Mouse (Mus musculus): Measurements from ENCODE around the gene Fam222a. TPM values are rescaled to one million over a fixed set of nuclear protein-coding genes. Genes with fewer than 3 reads are reported as not detected.

Gene Fam222a
- polyA plus RNA-seq, 1 experiment from 2014 or later, result 7.1 TPM

DNA sequence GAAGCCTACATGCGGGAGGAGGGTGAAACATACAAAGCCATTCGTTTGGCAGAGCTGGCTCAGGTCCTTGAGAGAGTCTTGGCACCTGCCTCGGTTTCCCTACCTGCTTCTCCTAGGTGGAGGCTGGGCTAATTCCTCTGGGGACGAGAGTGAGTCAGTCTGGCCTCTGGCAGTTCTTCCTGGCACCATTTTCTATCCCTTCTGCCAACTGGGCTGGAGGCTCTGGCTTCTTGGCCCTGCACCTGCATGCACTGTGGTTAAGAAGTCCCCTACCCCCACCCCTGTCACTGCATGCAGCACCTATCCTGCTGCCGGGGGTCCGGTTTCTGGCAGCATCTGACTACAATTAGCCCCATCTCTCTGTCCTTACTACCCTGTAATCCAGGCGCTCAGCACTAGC, 7.7 kb downstream of the Fam222a start:
- peaks cover 87% of the 10 kb centered on the region for H3K4me1 ChIP-seq
- no peaks in the 10 kb centered on the region for H3K36me3 ChIP-seq (replicated peaks)
- no peak for ATAC-seq (replicated peaks)
- H3K27me3 ChIP-seq (replicated peaks), result no peaks in the 10 kb centered on the region
- H3K4me3 ChIP-seq, result no peak overlapping the region
- 0 out of 2 replicates have a peak overlapping the region, but pooled peaks have one; percentile 30 for H3K27ac ChIP-seq
- no peaks in the 10 kb centered on the region for H3K9me3 ChIP-seq
- no peak overlapping the region for H3K9ac ChIP-seq
- WGBS, result 76% methylated on average over 7 of the region's 7 CpGs
- peak overlapping the region; percentile 35 for H3K4me2 ChIP-seq

DNA sequence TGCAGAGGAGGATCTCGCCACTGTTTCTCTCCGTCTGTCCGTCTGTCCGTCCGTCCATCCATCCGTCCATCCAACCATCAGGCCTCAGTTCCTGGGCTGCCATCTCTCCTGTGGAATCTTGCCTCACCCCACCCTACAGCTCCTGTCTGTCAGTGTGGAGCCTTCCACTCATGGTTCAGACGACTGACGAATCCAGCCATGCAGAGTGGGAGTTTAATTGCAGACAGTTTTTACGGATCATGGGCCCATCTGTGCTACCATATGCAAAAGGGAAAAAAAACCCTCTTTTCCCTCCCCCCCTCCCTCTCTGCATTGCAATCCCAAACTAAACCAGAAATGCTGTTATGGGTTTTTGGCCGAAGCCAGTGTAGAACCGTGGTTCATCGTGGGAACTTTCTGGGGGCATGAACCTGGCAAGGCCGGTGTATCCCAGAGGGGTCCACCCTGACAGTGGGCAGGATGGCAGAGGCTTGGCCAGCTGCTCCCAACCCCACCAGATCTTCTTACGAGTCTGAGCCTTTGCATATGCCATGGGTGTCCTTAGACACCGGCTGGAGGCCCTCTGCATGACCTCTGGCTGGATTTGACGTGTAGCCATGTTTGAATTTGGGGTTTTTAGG, 8.3 kb downstream of the Fam222a start:
- H3K4me3 ChIP-seq, result no peak overlapping the region
- H3K4me1 ChIP-seq, result peaks cover 84% of the 10 kb centered on the region
- ATAC-seq (replicated peaks), result no peak
- H3K4me2 ChIP-seq, result no peak overlapping the region
- H3K9me3 ChIP-seq, result no peaks in the 10 kb centered on the region
- H3K27ac ChIP-seq, result no peak overlapping the region
- no peaks in the 10 kb centered on the region for H3K36me3 ChIP-seq (replicated peaks)
- WGBS, result 80% methylated on average over 16 of the region's 16 CpGs
- no peaks in the 10 kb centered on the region for H3K27me3 ChIP-seq (replicated peaks)
- no peak overlapping the region for H3K9ac ChIP-seq

DNA sequence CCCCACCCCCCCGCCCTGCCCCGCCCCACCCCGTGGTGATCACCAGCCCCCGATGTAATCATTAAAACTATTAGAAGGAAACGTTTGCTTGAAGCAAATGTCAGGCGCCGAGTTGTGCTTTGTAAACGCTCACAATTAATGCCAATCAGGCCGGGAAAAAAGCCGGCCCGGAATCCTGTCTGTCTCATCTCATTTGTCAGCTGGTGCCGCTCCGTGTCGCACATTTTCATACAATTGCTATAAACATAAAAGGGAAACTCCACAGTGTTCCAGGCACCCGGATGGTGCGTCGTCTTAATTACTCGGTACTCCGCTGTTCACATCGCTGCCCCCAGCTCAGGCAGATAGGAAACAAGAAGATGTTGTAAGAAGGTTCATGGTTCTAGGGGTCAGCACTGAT, 10.5 kb downstream of the Fam222a start:
- H3K9ac ChIP-seq, result no peak overlapping the region
- H3K4me3 ChIP-seq, result no peak overlapping the region
- no peak overlapping the region for H3K4me2 ChIP-seq
- H3K9me3 ChIP-seq, result no peaks in the 10 kb centered on the region
- H3K4me1 ChIP-seq, result peaks cover 73% of the 10 kb centered on the region
- WGBS, result 31% methylated on average over 20 of the region's 20 CpGs
- ATAC-seq (replicated peaks), result no peak
- no peaks in the 10 kb centered on the region for H3K36me3 ChIP-seq (replicated peaks)
- H3K27ac ChIP-seq, result no peak overlapping the region
- H3K27me3 ChIP-seq (replicated peaks), result no peaks in the 10 kb centered on the region

DNA sequence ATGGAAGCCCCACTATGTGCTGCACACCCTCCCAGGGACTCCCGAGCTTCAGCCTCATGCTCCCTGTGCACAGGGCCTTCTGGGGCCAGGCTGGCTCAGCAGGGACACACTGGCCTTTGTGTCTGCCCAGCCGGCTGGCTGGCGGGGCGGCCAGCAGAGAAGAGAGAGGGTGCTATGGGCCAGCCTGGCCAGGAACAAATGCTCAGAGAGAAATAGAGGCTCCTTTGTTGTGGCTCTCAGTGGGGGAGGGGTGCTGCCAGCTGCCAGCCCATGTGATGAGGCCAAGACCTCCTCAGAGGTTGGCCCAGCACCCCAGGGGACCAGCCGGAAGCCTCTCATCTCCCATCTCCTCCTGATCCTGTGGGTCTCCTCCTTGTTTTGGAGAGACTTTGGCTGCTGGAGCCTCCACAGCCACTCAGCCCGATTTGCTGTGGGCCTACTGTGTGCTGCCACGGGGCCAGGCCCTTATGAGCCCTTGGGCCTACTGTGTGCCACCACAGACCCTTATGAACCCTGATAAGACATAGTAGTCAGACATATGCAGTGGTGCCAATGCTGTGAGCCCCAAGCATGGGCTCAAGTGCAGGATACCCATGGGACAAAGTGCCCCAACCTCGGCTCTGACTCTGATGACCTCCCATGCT, 12.0 kb downstream of the Fam222a start:
- 50% methylated on average over 8 of the region's 8 CpGs for WGBS
- H3K4me1 ChIP-seq, result peaks cover 73% of the 10 kb centered on the region
- H3K27ac ChIP-seq, result no peak overlapping the region
- no peak overlapping the region for H3K9ac ChIP-seq
- no peak overlapping the region for H3K4me3 ChIP-seq
- no peak overlapping the region for H3K4me2 ChIP-seq
- H3K36me3 ChIP-seq (replicated peaks), result no peaks in the 10 kb centered on the region
- 0 out of 2 replicates have a peak, but pooled peaks cover 2% of the 10 kb centered on the region for H3K27me3 ChIP-seq (replicated peaks)
- ATAC-seq (replicated peaks), result no peak
- H3K9me3 ChIP-seq, result no peaks in the 10 kb centered on the region

DNA sequence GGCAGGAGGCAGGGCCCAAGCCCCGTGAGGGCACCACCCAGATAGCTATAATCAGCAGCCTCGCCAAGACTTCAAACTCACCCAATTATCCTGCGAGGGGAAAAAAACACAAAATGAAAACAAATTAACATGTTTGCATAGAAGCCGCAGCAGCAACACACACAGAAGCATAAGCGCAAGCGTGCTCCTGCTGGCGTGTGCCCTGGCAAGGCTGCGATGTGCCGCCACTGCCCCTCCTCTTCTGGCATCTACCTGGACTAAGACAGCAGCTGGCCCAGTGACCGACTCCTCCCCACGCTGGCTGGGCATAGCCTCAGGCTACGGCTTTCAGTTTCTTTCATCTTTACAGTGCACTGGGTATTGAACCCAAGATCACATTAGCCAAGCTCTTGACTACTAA, 13.7 kb downstream of the Fam222a start:
- ATAC-seq (replicated peaks), result no peak

DNA sequence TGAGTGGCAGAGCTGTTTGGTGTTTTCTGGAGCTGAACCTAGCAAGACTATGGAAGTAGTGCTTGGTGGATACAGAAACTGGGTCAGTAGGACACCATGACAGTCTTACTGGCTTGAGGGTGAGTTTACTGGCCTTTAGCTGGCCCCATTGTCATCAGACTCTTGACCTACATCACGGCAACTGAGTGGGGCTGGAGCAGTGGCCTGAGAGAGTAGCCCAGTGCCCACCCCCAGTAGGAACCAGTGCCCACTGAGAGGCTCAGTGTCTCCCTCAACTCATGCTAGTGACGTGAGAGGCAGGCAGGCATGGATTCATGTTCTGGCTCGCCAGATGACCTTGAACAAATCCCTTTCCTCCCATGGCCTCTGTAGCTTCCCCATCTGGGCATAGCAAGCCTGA, 15.2 kb downstream of the Fam222a start:
- no peak overlapping the region for H3K4me3 ChIP-seq
- no peaks in the 10 kb centered on the region for H3K36me3 ChIP-seq (replicated peaks)
- 68% methylated on average over 3 of the region's 3 CpGs for WGBS
- H3K27me3 ChIP-seq (replicated peaks), result 0 out of 2 replicates have a peak, but pooled peaks cover 3% of the 10 kb centered on the region
- H3K4me1 ChIP-seq, result peaks cover 64% of the 10 kb centered on the region
- no peak overlapping the region for H3K4me2 ChIP-seq
- no peak overlapping the region for H3K9ac ChIP-seq
- H3K9me3 ChIP-seq, result no peaks in the 10 kb centered on the region
- ATAC-seq (replicated peaks), result no peak
- no peak overlapping the region for H3K27ac ChIP-seq

More for the DNA sequence above, 13.7 kb downstream of the Fam222a start:
- H3K9me3 ChIP-seq, result no peaks in the 10 kb centered on the region
- 60% methylated on average over 12 of the region's 12 CpGs for WGBS
- 0 out of 2 replicates have a peak overlapping the region, but pooled peaks have one; percentile 7 for H3K27ac ChIP-seq
- H3K4me1 ChIP-seq, result peaks cover 73% of the 10 kb centered on the region
- H3K9ac ChIP-seq, result no peak overlapping the region
- 0 out of 2 replicates have a peak, but pooled peaks cover 3% of the 10 kb centered on the region for H3K27me3 ChIP-seq (replicated peaks)
- H3K4me3 ChIP-seq, result no peak overlapping the region
- H3K4me2 ChIP-seq, result no peak overlapping the region
- H3K36me3 ChIP-seq (replicated peaks), result no peaks in the 10 kb centered on the region

DNA sequence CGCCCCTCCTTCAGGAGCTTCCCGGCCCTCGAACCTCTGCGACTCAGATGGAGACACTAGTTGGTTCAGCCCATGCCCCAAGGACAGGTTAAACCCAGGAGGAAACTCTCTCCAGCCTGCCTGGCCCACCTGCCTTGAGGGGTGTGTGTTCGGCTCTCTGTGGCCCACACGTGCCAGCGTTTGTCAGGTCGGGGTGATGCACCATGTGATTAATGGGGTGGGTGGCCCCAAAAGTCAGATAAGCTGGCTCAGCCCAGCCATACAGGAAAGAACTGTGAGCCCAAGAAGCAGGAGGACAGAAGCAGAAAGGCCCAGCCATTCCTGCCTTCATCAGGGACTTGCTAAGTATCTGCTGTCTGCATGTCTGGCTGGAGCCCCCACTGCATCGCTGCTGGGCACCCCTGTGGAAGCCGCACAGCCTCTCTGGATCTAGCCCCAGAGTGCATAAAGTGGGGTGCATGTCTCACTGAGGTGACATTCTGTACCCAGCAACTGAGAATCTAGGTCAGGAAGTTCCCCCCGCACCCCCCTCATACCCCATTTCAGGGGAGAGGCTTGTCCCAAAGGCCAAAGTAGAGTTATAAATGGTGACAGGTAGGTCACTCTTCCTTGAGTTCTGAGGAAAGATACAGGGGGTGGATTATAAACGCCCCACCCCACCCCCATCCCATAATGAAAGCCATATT, 15.8 kb downstream of the Fam222a start:
- no peaks in the 10 kb centered on the region for H3K36me3 ChIP-seq (replicated peaks)
- H3K4me1 ChIP-seq, result peaks cover 65% of the 10 kb centered on the region
- no peak overlapping the region for H3K27ac ChIP-seq
- ATAC-seq (replicated peaks), result no peak
- 82% methylated on average over 12 of the region's 12 CpGs for WGBS
- no peaks in the 10 kb centered on the region for H3K9me3 ChIP-seq
- no peak overlapping the region for H3K4me2 ChIP-seq
- no peak overlapping the region for H3K9ac ChIP-seq
- H3K4me3 ChIP-seq, result no peak overlapping the region
- 0 out of 2 replicates have a peak, but pooled peaks cover 3% of the 10 kb centered on the region for H3K27me3 ChIP-seq (replicated peaks)

DNA sequence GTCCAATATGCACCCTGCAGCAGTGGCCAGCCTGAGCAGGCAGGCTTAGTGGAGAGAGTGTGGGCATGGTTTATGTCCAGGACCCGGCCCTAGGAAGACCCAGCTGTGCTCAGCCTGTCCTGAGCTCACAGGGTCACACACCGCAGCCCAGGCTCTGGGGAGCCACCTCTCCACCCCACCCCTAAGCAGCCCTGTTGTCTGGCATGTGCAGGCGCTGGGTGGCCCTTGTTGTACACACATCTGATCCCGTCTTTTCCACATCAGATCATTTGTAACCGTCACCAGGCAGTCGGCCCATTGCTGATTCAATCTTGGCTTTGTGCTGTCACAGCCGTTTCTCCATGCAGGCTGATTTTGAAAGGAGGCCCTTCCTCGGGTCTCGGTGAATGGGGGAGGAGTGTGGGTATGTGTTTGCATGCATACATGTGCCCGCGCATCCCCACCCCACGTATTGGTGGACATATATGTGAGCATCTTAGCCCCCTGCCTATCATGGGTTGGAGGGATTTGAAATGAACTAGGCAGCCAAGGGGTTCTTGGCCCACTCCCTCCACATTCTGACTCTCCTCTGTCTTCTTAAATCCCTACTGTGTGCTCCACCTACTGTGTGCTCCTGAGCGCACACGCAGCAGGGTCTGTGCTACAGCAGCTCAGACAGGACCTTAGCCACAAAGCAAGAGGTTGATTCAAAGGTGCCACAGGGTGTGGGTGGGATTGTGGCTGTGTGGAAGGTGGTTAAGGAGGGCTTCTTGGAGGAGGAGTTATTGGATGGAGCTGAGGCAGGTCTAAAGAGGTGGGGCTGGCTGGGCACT, 16.7 kb downstream of the Fam222a start:
- Histone ChIP-seq H3K4me1 (peaks cover 68% of the 10 kb centered on the region), H3K9me3 (no peaks in the 10 kb centered on the region), H3K4me2 (no peak overlapping the region), H3K9ac (no peak overlapping the region), H3K27me3 (replicated peaks) (0 out of 2 replicates have a peak, but pooled peaks cover 3% of the 10 kb centered on the region), H3K4me3 (no peak overlapping the region), H3K27ac (no peak overlapping the region), H3K36me3 (replicated peaks) (no peaks in the 10 kb centered on the region)
- ATAC-seq (replicated peaks), result 0 out of 2 replicates have a peak, but pooled peaks have one; percentile 10
- WGBS, result 21% methylated on average over 14 of the region's 14 CpGs

DNA sequence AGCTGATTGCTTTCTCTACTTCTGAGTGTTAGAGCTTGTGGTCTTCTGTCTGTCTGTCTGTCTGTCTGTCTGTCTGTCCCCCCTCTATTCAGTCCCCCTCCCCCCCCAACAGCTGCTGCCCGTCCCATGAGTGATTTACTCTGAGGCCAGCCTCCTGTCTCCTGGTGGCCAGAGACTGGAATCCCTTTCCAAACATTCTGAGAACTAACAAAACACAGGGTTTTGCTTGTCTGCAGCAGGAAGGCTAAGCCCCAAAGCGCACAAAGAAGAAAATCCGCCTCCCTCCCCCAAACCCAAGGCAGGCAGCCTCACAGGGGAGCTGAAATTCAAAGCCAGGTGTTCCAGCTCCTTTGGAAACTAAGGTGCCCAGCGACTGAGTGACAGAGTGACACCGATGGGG, 17.9 kb downstream of the Fam222a start:
- 8% methylated on average over 5 of the region's 5 CpGs for WGBS
- no peak overlapping the region for H3K4me3 ChIP-seq
- H3K9ac ChIP-seq, result no peak overlapping the region
- H3K4me2 ChIP-seq, result no peak overlapping the region
- no peak for ATAC-seq (replicated peaks)
- H3K9me3 ChIP-seq, result no peaks in the 10 kb centered on the region
- H3K27me3 ChIP-seq (replicated peaks), result 0 out of 2 replicates have a peak, but pooled peaks cover 3% of the 10 kb centered on the region
- no peaks in the 10 kb centered on the region for H3K36me3 ChIP-seq (replicated peaks)
- peaks cover 75% of the 10 kb centered on the region for H3K4me1 ChIP-seq
- no peak overlapping the region; the same call in 1 of the 2 replicates for H3K27ac ChIP-seq

DNA sequence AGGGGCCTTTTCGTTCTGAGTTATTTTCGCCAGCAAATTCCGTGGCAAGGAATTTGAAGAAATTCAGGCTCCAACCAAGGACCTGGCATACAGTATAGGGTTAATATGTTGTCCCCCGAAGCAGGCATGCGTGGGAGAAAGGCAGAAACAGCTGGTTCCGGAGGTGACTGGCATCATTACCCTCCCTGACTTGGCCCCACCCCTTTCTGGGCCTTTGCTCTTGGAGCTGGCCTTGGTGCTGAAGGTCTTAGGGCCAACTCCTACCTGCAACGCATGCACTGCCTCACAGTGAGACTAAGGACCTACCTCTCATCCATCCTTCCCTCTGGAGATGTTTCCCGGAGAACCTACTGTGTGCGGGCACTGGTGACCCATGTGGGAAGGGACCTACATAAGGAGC, 20.1 kb downstream of the Fam222a start:
- WGBS, result 43% methylated on average over 9 of the region's 9 CpGs
- Histone ChIP-seq H3K4me2 (no peak overlapping the region), H3K27ac (no peak overlapping the region), H3K4me3 (no peak overlapping the region), H3K36me3 (replicated peaks) (no peaks in the 10 kb centered on the region), H3K9me3 (no peaks in the 10 kb centered on the region), H3K4me1 (peaks cover 86% of the 10 kb centered on the region), H3K27me3 (replicated peaks) (0 out of 2 replicates have a peak, but pooled peaks cover 3% of the 10 kb centered on the region), H3K9ac (no peak overlapping the region)
- no peak for ATAC-seq (replicated peaks)

DNA sequence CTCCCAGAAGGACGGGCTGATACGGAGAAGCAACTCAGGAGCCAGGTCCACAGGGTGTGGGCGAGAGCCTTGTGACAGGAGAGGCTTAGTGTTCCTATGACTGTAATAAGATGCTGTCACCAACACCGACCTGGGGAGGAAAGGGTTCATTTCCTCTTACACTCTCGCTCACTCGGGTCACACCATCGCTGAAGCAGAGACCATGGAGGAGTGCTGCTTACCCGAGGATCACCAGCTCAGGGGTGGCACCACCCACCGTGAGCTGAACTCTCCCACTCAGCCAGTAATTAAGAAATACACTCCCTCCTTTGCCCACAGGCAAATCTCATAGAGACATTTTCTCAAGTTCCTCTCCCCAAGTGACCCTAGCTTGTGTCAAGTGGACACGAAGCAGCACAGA, 20.6 kb downstream of the Fam222a start:
- Histone ChIP-seq H3K4me1 (peaks cover 87% of the 10 kb centered on the region), H3K9me3 (no peaks in the 10 kb centered on the region), H3K4me3 (no peak overlapping the region), H3K27ac (peak overlapping the region; percentile 67), H3K9ac (no peak overlapping the region), H3K36me3 (replicated peaks) (no peaks in the 10 kb centered on the region), H3K27me3 (replicated peaks) (0 out of 2 replicates have a peak, but pooled peaks cover 3% of the 10 kb centered on the region), H3K4me2 (no peak overlapping the region)
- no peak for ATAC-seq (replicated peaks)
- WGBS, result 49% methylated on average over 10 of the region's 10 CpGs

DNA sequence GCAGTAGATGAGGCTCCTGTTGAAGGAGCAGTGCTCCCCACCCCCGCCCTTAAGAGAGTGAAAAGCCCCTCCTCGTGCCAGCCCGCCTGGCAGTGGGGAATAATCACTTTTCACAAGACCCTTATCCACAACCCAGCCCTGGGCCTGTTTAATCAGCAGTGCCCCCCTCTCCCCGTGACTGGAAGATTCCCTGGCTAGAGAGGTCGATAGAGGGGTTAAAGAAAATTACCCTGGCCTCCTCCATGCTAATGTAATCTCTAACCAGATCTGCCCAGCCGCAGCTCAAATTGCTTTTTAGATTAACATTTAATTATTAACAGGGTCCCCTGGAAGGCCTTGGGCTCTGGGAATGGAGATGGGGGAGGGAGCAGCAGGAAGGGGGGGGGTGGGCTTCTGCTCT, 21.2 kb downstream of the Fam222a start:
- H3K9ac ChIP-seq, result peak overlapping the region; percentile 5; the same call in 1 of the 2 replicates
- no peaks in the 10 kb centered on the region for H3K9me3 ChIP-seq
- 0 out of 2 replicates have a peak, but pooled peaks cover 3% of the 10 kb centered on the region for H3K27me3 ChIP-seq (replicated peaks)
- 20% methylated on average over 6 of the region's 6 CpGs for WGBS
- peak overlapping the region; percentile 67 for H3K27ac ChIP-seq
- peak; percentile 35; the same call in 1 of the 2 replicates for ATAC-seq (replicated peaks)
- peaks cover 87% of the 10 kb centered on the region for H3K4me1 ChIP-seq
- no peak overlapping the region for H3K4me2 ChIP-seq
- H3K36me3 ChIP-seq (replicated peaks), result no peaks in the 10 kb centered on the region
- H3K4me3 ChIP-seq, result no peak overlapping the region

All from midbrain, embryonic 15.5 days (tissue).